Mouse (Mus musculus) MEL (cell line): Measurements from ENCODE around the gene Copz2. TPM values are rescaled to one million over a fixed set of nuclear protein-coding genes. Genes with fewer than 3 reads are reported as not detected.

Experiments used
- DNase-seq: peaks from one replicate; pipeline ENCODE4 v3.0.0; 2011; ENCODE audit warnings: low read depth, low spot score
- H3K27ac ChIP-seq: 2 replicates; pipeline ENCODE4 v1.5.1; 2012; ENCODE audit warnings: low read depth, mild to moderate bottlenecking, control low read depth, low read length, moderate library complexity; ENCODE audit not compliant: control insufficient read depth
- H3K27me3 ChIP-seq, 2 experiments: fragments of 150-350 bp in 1 of 2; sonication (generic) in 1 of 2; 2 replicates each; pipeline ENCODE4 v1.6.1; 2012; ENCODE audit warnings: low read length in 2 of 2, mild to moderate bottlenecking in 2 of 2, improper control_type of control experiment in 1 of 2, moderate library complexity in 1 of 2; ENCODE audit not compliant: insufficient read depth in 2 of 2, control insufficient read depth in 1 of 2
- H3K36me3 ChIP-seq, 2 experiments: 2 replicates each; pipeline ENCODE4 v1.6.1; 2012 to 2014; ENCODE audit warnings: low read length in 2 of 2, improper control_type of control experiment in 1 of 2, inconsistent platforms in 1 of 2, mild to moderate bottlenecking in 1 of 2; ENCODE audit not compliant: insufficient read depth in 2 of 2, control insufficient read depth in 1 of 2
- H3K4me1 ChIP-seq, 2 experiments: fragments of 150-350 bp in 1 of 2; sonication (generic) in 1 of 2; 2 replicates each; pipeline ENCODE4 v1.6.1; 2012; ENCODE audit warnings: low read length in 2 of 2, improper control_type of control experiment in 1 of 2, mild to moderate bottlenecking in 1 of 2; ENCODE audit not compliant: insufficient read depth in 2 of 2, control insufficient read depth in 1 of 2
- H3K4me3 ChIP-seq, 2 experiments: fragments of 150-350 bp in 1 of 2; sonication (generic) in 1 of 2; 2 replicates each; pipeline ENCODE4 v1.5.1; 2012; ENCODE audit warnings: low read depth in 2 of 2, low read length in 2 of 2, mild to moderate bottlenecking in 2 of 2, moderate library complexity in 2 of 2, control low read depth in 1 of 2, improper control_type of control experiment in 1 of 2; ENCODE audit not compliant: control insufficient read depth in 1 of 2, insufficient read depth in 1 of 2
- H3K79me2 ChIP-seq: 2 replicates; pipeline ENCODE4 v1.6.1; 2012; ENCODE audit warnings: mild to moderate bottlenecking, low read length, moderate library complexity; ENCODE audit not compliant: control insufficient read depth, poor library complexity, insufficient read depth
- H3K9ac ChIP-seq: 2 replicates; pipeline ENCODE4 v1.6.1; 2012; ENCODE audit warnings: low read depth, mild to moderate bottlenecking, control low read depth, low read length, moderate library complexity; ENCODE audit not compliant: control insufficient read depth, poor library complexity, severe bottlenecking
- H3K9me3 ChIP-seq: fragments of 150-350 bp; sonication (generic); replicated peaks from 2 replicates; pipeline ENCODE4 v1.6.1; 2012; ENCODE audit warnings: mild to moderate bottlenecking, low read length, improper control_type of control experiment, moderate library complexity; ENCODE audit not compliant: insufficient read depth
- CHD1 ChIP-seq: IDR thresholded peaks from 2 replicates; pipeline ENCODE4 v1.6.1; 2012; ENCODE audit warnings: low read depth, mild to moderate bottlenecking, inconsistent platforms, low read length, improper control_type of control experiment
- CTCF ChIP-seq, 3 experiments: IDR thresholded peaks in 2 of 3; conservative IDR thresholded peaks in 1 of 3; 2 replicates each; pipeline ENCODE4 v1.5.1; 2011 to 2012; ENCODE audit warnings: low read length in 3 of 3, low read depth in 2 of 3, mild to moderate bottlenecking in 2 of 3, improper control_type of control experiment in 1 of 3, inconsistent platforms in 1 of 3, mixed read lengths in 1 of 3, moderate library complexity in 1 of 3; ENCODE audit not compliant: control insufficient read depth in 1 of 3, insufficient read depth in 1 of 3, poor library complexity in 1 of 3, severe bottlenecking in 1 of 3
- E2F4 ChIP-seq: IDR thresholded peaks from 2 replicates; pipeline ENCODE4 v1.6.1; 2011; ENCODE audit warnings: low read depth, low read length, improper control_type of control experiment, borderline replicate concordance
- GABPA ChIP-seq: IDR thresholded peaks from 2 replicates; pipeline ENCODE4 v1.6.1; 2012; ENCODE audit warnings: low read depth, mild to moderate bottlenecking, inconsistent platforms, low read length, improper control_type of control experiment, moderate library complexity
- GATA1 ChIP-seq: IDR thresholded peaks from 2 replicates; pipeline ENCODE4 v1.6.1; 2011; ENCODE audit warnings: low read depth, low read length, improper control_type of control experiment
- HCFC1 ChIP-seq: IDR thresholded peaks from 2 replicates; pipeline ENCODE4 v1.6.1; 2012; ENCODE audit warnings: low read depth, mild to moderate bottlenecking, inconsistent platforms, low read length, improper control_type of control experiment, moderate library complexity
- KAT2A ChIP-seq: conservative IDR thresholded peaks from 2 replicates; pipeline ENCODE4 v1.6.1; 2012; ENCODE audit warnings: low read depth, low read length, improper control_type of control experiment, inconsistent platforms
- MAX ChIP-seq: IDR thresholded peaks from 2 replicates; pipeline ENCODE4 v1.6.1; 2011; ENCODE audit warnings: low read length, improper control_type of control experiment
- POLR2AphosphoS5 ChIP-seq: IDR thresholded peaks from 2 replicates; pipeline ENCODE4 v1.6.1; 2012; ENCODE audit warnings: low read depth, borderline replicate concordance, mild to moderate bottlenecking, inconsistent platforms, low read length, moderate library complexity, mixed read lengths
- TBP ChIP-seq: IDR thresholded peaks from 2 replicates; pipeline ENCODE4 v1.8.0; 2011; ENCODE audit warnings: low read depth, low read length, improper control_type of control experiment
- TCF12 ChIP-seq: IDR thresholded peaks from 2 replicates; pipeline ENCODE4 v1.6.1; 2014; ENCODE audit warnings: low read depth, mild to moderate bottlenecking, inconsistent platforms, low read length, improper control_type of control experiment, moderate library complexity
- USF1 ChIP-seq: IDR thresholded peaks from 2 replicates; pipeline ENCODE4 v1.6.1; 2014; ENCODE audit warnings: low read depth, mild to moderate bottlenecking, inconsistent platforms, low read length, improper control_type of control experiment, moderate library complexity
- USF2 ChIP-seq, 2 experiments: IDR thresholded peaks; 2 replicates each; pipeline ENCODE4 v1.6.1; 2011 to 2012; ENCODE audit warnings: improper control_type of control experiment in 2 of 2, low read length in 2 of 2, borderline replicate concordance in 1 of 2, inconsistent platforms in 1 of 2, low read depth in 1 of 2, mild to moderate bottlenecking in 1 of 2; ENCODE audit not compliant: insufficient read depth in 1 of 2
- polyA plus RNA-seq, 2 experiments: library from polyadenylated mRNA; stranded (reverse) in 1 of 2; unstranded in 1 of 2; fragments of >175 nt in 1 of 2; fragments of >200 nt in 1 of 2; gene quantifications; 2 replicates each; pipeline versions ENCODE4 v1.2.1 to v1.2.4; 2012; ENCODE audit warnings: low replicate concordance in 2 of 2, low read depth in 1 of 2; ENCODE audit not compliant: insufficient read length in 2 of 2, insufficient read depth in 1 of 2, missing spikeins in 1 of 2
- total RNA-seq: library from RNA; depleted of rRNA; stranded (reverse); fragments of 300-350 nt; gene quantifications from 2 replicates; pipeline ENCODE4 v1.2.3, GENCODE M21; 2012; rRNA removed

The Copz2 gene
- 0.95 and 2.1 TPM in 2 replicates for total RNA-seq
- 1 to 10 TPM in 1 of 2 experiments, not detected in 1; 6.3 TPM for polyA plus RNA-seq

- TF ChIP-seq USF1 (no peak), USF2 (IDR thresholded peaks at IDR 0.05; ENCODE audit: borderline replicate concordance in 1 of 2, insufficient read depth in 1 of 2, low read depth in 1 of 2, low read length in 2 of 2) (no peak), MAX (no peak), TCF12 (no peak), HCFC1 (no peak)
- H3K9me3 ChIP-seq = no peaks in the 10 kb centered on the region
- peaks cover 2 to 6% of the 10 kb centered on the region in 2 experiments; a peak in 3 of 4 replicates for H3K27me3 ChIP-seq
- H3K9ac ChIP-seq = peak within 1 kb of the TSS; percentile 57
- DNase-seq = peak; percentile 34
- H3K79me2 ChIP-seq = no peaks in the 10 kb centered on the region
- no peaks in the 10 kb centered on the region; a peak in 1 of 4 replicates for H3K4me1 ChIP-seq
- peak within 1 kb of the TSS; percentile 56 to 61 for H3K4me3 ChIP-seq
- no peaks in the 10 kb centered on the region for H3K36me3 ChIP-seq
- H3K27ac ChIP-seq = no peak within 1 kb of the TSS
Measured at GRCm38 (mm10) chr11:96849681-96850467, at the start of gene Copz2. Gene Copz2 (plus strand): TSS chr11:96849870.

GRCm38 (mm10) chr11:96805606-96806005, 44.1 kb upstream of the Copz2 start:
- Histone ChIP-seq H3K79me2 (no peaks in the 10 kb centered on the region), H3K27ac (no peak overlapping the region), H3K9ac (no peak overlapping the region), H3K9me3 (no peaks in the 10 kb centered on the region), H3K27me3 (no peaks in the 10 kb centered on the region), H3K36me3 (peaks cover 19 to 51% of the 10 kb centered on the region in 2 experiments), H3K4me3 (no peak overlapping the region), H3K4me1 (peaks cover 3 to 4% of the 10 kb centered on the region in 2 experiments; a peak in 2 of 4 replicates)
- TF ChIP-seq KAT2A (no peak), E2F4 (no peak), GABPA (no peak), TBP (peak; percentile 43; the same call in 1 of the 2 replicates)
- DNase-seq = peak; percentile 47

DNA sequence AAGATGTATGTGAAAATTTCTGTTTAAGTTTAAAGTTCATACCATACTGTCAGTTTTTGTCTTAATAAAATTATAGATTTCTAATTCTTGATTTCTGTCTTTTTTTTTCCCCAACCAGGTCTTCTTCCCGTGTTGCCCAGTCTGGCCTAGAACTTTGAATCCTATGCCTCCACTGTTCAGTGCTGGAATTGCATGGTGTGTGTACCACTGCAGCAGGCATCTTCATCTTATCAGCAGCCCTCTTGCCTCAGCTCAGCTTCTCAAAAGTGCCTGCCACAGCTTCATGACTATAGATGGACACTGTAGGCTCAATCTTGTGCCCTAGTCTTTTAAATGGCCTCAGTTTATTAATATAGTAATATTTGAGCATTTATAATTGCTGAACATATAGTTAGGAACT, 41.6 kb upstream of the Copz2 start:
- no peak for TF ChIP-seq POLR2AphosphoS5
- no peak for TF ChIP-seq CHD1
- peak in 2 of 3 experiments; percentile 23 to 44; a peak in 3 of 6 replicates for TF ChIP-seq CTCF (IDR thresholded peaks at IDR 0.05 in 2 of 3, conservative IDR thresholded peaks at IDR 0.05 in 1 of 3; ENCODE audit: control insufficient read depth in 1 of 3, insufficient read depth in 1 of 3, low read depth in 2 of 3, low read length in 3 of 3, poor library complexity in 1 of 3, severe bottlenecking in 1 of 3)
- 0 out of 2 replicates have a peak, but pooled peaks have one; percentile 23 for TF ChIP-seq GATA1
- Histone ChIP-seq H3K27me3 (no peaks in the 10 kb centered on the region), H3K4me3 (no peak overlapping the region), H3K9ac (no peak overlapping the region), H3K4me1 (peaks cover 3 to 4% of the 10 kb centered on the region in 2 experiments; a peak in 2 of 4 replicates), H3K36me3 (peaks cover 13 to 35% of the 10 kb centered on the region in 2 experiments), H3K9me3 (no peaks in the 10 kb centered on the region), H3K79me2 (no peaks in the 10 kb centered on the region), H3K27ac (no peak overlapping the region)
- DNase-seq = peak; percentile 70
